Mouse (Mus musculus): ENCODE data around the gene Itsn1.

- TF ChIP-seq EP300 (IDR thresholded peaks at IDR 0.05; ENCODE audit: low read depth) = no peak
- TF ChIP-seq CTCF (IDR thresholded peaks at IDR 0.05; ENCODE audit: low read depth) = no peak
Observed at GRCm38 (mm10) chr16:91822325-91822724, 93.2 kb downstream of the Itsn1 start.

Data from liver, embryonic 14.5 days (tissue).